Mouse (Mus musculus): Measurements from ENCODE around the gene Samd5.

- TF ChIP-seq GATA1 (IDR thresholded peaks at IDR 0.05; ENCODE audit: borderline replicate concordance, low read length) (no peak), FLI1 (IDR thresholded peaks at IDR 0.05; ENCODE audit: low read length) (no peak)
Observed at GRCm38 (mm10) chr10:9590606-9591005, 84.4 kb downstream of the Samd5 start.

Measured in megakaryocyte, embryonic 14.5 days (primary cell).